Mouse (Mus musculus) lung, postnatal 0 days (tissue): Measurements from ENCODE around the gene Grsf1.

Experiments
- CTCF ChIP-seq: IDR thresholded peaks from 2 replicates; pipeline ENCODE4 v1.5.1; 2016; ENCODE audit warnings: antibody characterized with exemption, mild to moderate bottlenecking
- EP300 ChIP-seq: IDR thresholded peaks from 2 replicates; pipeline ENCODE4 v1.6.1; 2016; ENCODE audit warnings: antibody characterized with exemption, mild to moderate bottlenecking, control low read depth

DNA sequence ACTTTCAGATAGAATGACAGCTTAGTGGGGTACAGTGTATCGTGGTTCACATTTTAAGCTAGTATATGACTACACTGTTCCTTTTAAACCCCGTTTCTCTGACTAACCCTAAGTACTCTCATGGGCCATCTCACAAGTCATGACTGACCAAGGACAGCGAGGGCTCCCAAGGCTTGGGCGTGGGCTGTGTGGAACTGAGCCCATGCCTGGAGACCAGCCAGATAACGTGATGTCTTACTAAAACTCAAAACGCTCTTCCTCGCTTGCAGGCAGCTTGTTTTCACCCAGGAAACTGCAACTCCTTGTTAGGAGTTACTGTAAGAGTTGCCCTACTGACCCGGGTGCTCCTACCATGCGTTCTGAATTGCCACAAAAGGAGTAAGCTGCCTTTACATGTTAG is 32.5 kb downstream of the Grsf1 start:
- no peak for TF ChIP-seq EP300
- no peak for TF ChIP-seq CTCF
